Mouse (Mus musculus) retina, postnatal 1 day (tissue): Measurements from ENCODE around the gene Ugt1a6b.

ENCODE experiments used
- DNase-seq: peaks from one replicate; pipeline ENCODE4 v3.0.0-alpha.2; 2012

Ugt1a6b gene

GRCm38 (mm10) chr1:88247660-88248059 lies 144.6 kb downstream of the Ugt1a6b start:
- no peak for DNase-seq

GRCm38 (mm10) chr1:88248658-88249057 lies 145.6 kb downstream of the Ugt1a6b start:
- DNase-seq: no peak

GRCm38 (mm10) chr1:88249596-88249995 lies 146.5 kb downstream of the Ugt1a6b start:
- DNase-seq: no peak

GRCm38 (mm10) chr1:88250023-88250422 lies 147.0 kb downstream of the Ugt1a6b start:
- DNase-seq: no peak

GRCm38 (mm10) chr1:88253106-88253505 lies 150.1 kb downstream of the Ugt1a6b start:
- DNase-seq: no peak

GRCm38 (mm10) chr1:88253540-88253939 lies 150.5 kb downstream of the Ugt1a6b start:
- no peak for DNase-seq

GRCm38 (mm10) chr1:88254793-88255465 lies 151.9 kb downstream of the Ugt1a6b start:
- DNase-seq: no peak

- no peak for DNase-seq
These were observed 152.4 kb downstream of the Ugt1a6b start for GRCm38 (mm10) chr1:88255466-88255857.

GRCm38 (mm10) chr1:88255989-88256754 lies 153.1 kb downstream of the Ugt1a6b start:
- no peak for DNase-seq

- DNase-seq: no peak
These were observed 154.0 kb downstream of the Ugt1a6b start for GRCm38 (mm10) chr1:88256886-88257663.

GRCm38 (mm10) chr1:88257681-88258080 lies 154.6 kb downstream of the Ugt1a6b start:
- DNase-seq: no peak

GRCm38 (mm10) chr1:88258361-88258760 lies 155.3 kb downstream of the Ugt1a6b start:
- DNase-seq: no peak

GRCm38 (mm10) chr1:88258881-88259642 lies 156.0 kb downstream of the Ugt1a6b start:
- no peak for DNase-seq

- no peak for DNase-seq
These were observed 156.6 kb downstream of the Ugt1a6b start for GRCm38 (mm10) chr1:88259643-88260024.

- no peak for DNase-seq
These were observed 157.1 kb downstream of the Ugt1a6b start for GRCm38 (mm10) chr1:88260114-88260513.

GRCm38 (mm10) chr1:88260604-88261377 lies 157.7 kb downstream of the Ugt1a6b start:
- DNase-seq: no peak

- DNase-seq: no peak
These were observed 158.7 kb downstream of the Ugt1a6b start for GRCm38 (mm10) chr1:88261706-88262105.

- peak; percentile 67 for DNase-seq
These were observed 159.2 kb downstream of the Ugt1a6b start for GRCm38 (mm10) chr1:88262255-88262654.

- no peak for DNase-seq
These were observed 159.9 kb downstream of the Ugt1a6b start for GRCm38 (mm10) chr1:88262961-88263360.

GRCm38 (mm10) chr1:88263778-88264177 lies 160.7 kb downstream of the Ugt1a6b start:
- DNase-seq: no peak

- no peak for DNase-seq
These were observed 161.3 kb downstream of the Ugt1a6b start for GRCm38 (mm10) chr1:88264237-88264868.

GRCm38 (mm10) chr1:88264869-88265240 lies 161.8 kb downstream of the Ugt1a6b start:
- no peak for DNase-seq
